Mouse (Mus musculus) bone marrow macrophage, adult 2 months (primary cell): ENCODE results near the gene Slc6a17.

Experiments
- CTCF ChIP-seq: IDR thresholded peaks from 2 replicates; pipeline ENCODE4 v1.5.1; 2012; ENCODE audit warnings: low read depth, mild to moderate bottlenecking, low read length, moderate library complexity
- POLR2A ChIP-seq: IDR thresholded peaks from 2 replicates; pipeline ENCODE4 v1.6.1; 2012; ENCODE audit warnings: mild to moderate bottlenecking, low read depth, low read length, borderline replicate concordance

DNA sequence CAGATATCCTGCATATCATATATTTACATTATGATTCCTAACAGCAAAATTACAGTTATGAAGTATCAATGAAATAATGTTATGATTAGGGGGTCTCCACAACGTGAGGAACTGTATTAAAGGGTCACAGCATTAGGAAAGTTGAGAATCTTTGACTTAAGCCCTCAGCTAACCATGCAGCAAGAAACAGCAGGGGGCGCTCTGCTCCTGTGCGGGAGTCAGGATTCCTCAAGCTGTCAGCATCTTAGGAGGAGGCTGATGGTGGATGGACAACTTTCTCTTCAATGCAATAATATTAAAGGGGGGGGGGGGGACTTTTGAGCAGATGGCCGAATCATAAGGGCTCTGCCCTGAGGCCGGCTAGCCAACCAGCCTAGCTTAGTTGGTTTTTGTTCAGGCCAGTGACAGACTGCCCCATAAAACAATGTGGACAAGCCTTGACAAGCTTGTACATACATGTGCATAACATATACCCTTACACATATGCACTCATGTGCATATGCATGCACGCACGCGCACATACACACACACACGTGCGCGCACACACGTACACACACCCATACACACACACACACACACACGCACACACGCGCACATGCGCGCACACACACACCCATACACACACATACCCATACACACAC lies 32.7 kb upstream of the Slc6a17 start:
- peak; percentile 72 for TF ChIP-seq CTCF
- no peak for TF ChIP-seq POLR2A
